Mouse (Mus musculus) heart, embryonic 12.5 days (tissue): ENCODE data around the gene Podn. TPM values are rescaled to one million over a fixed set of nuclear protein-coding genes. Genes with fewer than 3 reads are reported as not detected.
A peak's percentile ranks its signal among the peaks of the same experiment; 100 is the strongest.

Experiments
- ATAC-seq: fragments of 200-750 bp; cut with Nextera tagmentation; 2 replicates; pipeline ENCODE4 v1.8.0; 2017; ENCODE audit warnings: moderate TSS enrichment, moderate library complexity; ENCODE audit not compliant: insufficient number of reproducible peaks, low FRiP score
- H3K27ac ChIP-seq: fragments of 300-500 bp; sonication (generic); 2 replicates; pipeline ENCODE4 v1.5.1; 2016; ENCODE audit warnings: mild to moderate bottlenecking, moderate library complexity; ENCODE audit not compliant: poor library complexity, severe bottlenecking
- H3K27me3 ChIP-seq: fragments of 300-500 bp; sonication (generic); replicated peaks from 2 replicates; pipeline ENCODE4 v1.6.1; 2016; ENCODE audit warnings: mild to moderate bottlenecking, moderate library complexity
- H3K36me3 ChIP-seq: fragments of 300-500 bp; sonication (generic); 2 replicates; pipeline ENCODE4 v1.6.1; 2016; ENCODE audit warnings: mild to moderate bottlenecking, moderate library complexity
- H3K4me1 ChIP-seq: fragments of 300-500 bp; sonication (generic); replicated peaks from 2 replicates; pipeline ENCODE4 v1.6.1; 2016; ENCODE audit warnings: mild to moderate bottlenecking
- H3K4me2 ChIP-seq: fragments of 300-500 bp; sonication (generic); 2 replicates; pipeline ENCODE4 v1.6.1; 2016; ENCODE audit warnings: mild to moderate bottlenecking, moderate library complexity
- H3K4me3 ChIP-seq: fragments of 300-500 bp; sonication (generic); 2 replicates; pipeline ENCODE4 v1.5.1; 2016; ENCODE audit warnings: mild to moderate bottlenecking
- H3K9ac ChIP-seq: fragments of 300-500 bp; sonication (generic); 2 replicates; pipeline ENCODE4 v1.6.1; 2016; ENCODE audit warnings: mild to moderate bottlenecking, moderate library complexity
- H3K9me3 ChIP-seq: fragments of 300-500 bp; sonication (generic); replicated peaks from 2 replicates; pipeline ENCODE4 v1.6.1; 2016; ENCODE audit warnings: mild to moderate bottlenecking, moderate library complexity
- WGBS: fragments of 180-500 bp; shearing (Covaris S2); methylation state at CpG from one replicate; pipeline ENCODE4 v1.1.7; 2016; 5-methylcytosine and 5-hydroxymethylcytosine counted together
- polyA plus RNA-seq: library from polyadenylated mRNA; unstranded; fragments of >200 nt; fragmentation: Nextera tagmentation; extraction: Ambion mirVana; gene quantifications from 2 replicates; pipeline ENCODE4 v1.2.1, GENCODE M21; 2016

Gene Podn
- polyA plus RNA-seq, 1 experiment from 2014 or later, result 0.55 TPM

DNA sequence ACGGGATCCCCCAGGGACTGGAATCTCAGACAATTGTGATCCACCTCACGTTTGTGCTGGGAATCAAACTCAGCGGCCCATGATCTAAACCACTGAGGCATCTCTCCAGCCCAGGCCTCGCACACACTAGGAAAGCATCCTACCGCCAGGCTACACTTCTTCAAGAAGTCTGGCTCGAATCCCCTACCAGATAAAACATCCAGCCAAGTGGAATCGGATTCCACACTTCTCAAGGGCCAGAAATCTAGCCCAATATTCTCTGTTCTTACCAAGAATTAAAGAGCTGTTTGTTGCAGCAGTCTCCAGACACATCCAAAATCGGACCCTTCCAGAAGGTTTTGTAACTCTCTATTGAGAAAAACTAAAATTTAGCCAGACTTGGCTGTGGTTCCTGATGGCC, 59.2 kb downstream of the Podn start:
- Histone ChIP-seq H3K9ac (no peak overlapping the region), H3K4me2 (no peak overlapping the region), H3K36me3 (peaks cover 3% of the 10 kb centered on the region), H3K27me3 (peaks cover 21% of the 10 kb centered on the region), H3K27ac (no peak overlapping the region), H3K9me3 (no peaks in the 10 kb centered on the region), H3K4me3 (no peak overlapping the region), H3K4me1 (peaks cover 13% of the 10 kb centered on the region; the same call in 1 of the 2 replicates)
- WGBS, result 78% methylated on average over 8 of the region's 8 CpGs
- no peak for ATAC-seq

- H3K27me3 ChIP-seq, result peaks cover 57% of the 10 kb centered on the region
- H3K27ac ChIP-seq, result no peak overlapping the region
- WGBS, result 78% methylated on average over 8 of the region's 8 CpGs
Measured at GRCm38 (mm10) chr4:108033041-108033764, 63.0 kb downstream of the Podn start.

GRCm38 (mm10) chr4:108032352-108032849, 63.8 kb downstream of the Podn start:
- peaks cover 24% of the 10 kb centered on the region for H3K4me1 ChIP-seq
- H3K27me3 ChIP-seq, result peaks cover 65% of the 10 kb centered on the region
- 40% methylated on average over 11 of the region's 11 CpGs for WGBS
- no peaks in the 10 kb centered on the region for H3K9me3 ChIP-seq
- H3K36me3 ChIP-seq, result no peaks in the 10 kb centered on the region
- no peak for ATAC-seq
- peak overlapping the region; percentile 51 for H3K9ac ChIP-seq
- peak overlapping the region; percentile 67 for H3K4me3 ChIP-seq
- peak overlapping the region; percentile 96 for H3K4me2 ChIP-seq
- H3K27ac ChIP-seq, result no peak overlapping the region

More at GRCm38 (mm10) chr4:108033041-108033764, 63.0 kb downstream of the Podn start:
- no peak for ATAC-seq
- Histone ChIP-seq H3K9ac (no peak overlapping the region), H3K9me3 (no peaks in the 10 kb centered on the region), H3K4me2 (no peak overlapping the region), H3K36me3 (no peaks in the 10 kb centered on the region), H3K4me1 (peaks cover 24% of the 10 kb centered on the region), H3K4me3 (no peak overlapping the region)

DNA sequence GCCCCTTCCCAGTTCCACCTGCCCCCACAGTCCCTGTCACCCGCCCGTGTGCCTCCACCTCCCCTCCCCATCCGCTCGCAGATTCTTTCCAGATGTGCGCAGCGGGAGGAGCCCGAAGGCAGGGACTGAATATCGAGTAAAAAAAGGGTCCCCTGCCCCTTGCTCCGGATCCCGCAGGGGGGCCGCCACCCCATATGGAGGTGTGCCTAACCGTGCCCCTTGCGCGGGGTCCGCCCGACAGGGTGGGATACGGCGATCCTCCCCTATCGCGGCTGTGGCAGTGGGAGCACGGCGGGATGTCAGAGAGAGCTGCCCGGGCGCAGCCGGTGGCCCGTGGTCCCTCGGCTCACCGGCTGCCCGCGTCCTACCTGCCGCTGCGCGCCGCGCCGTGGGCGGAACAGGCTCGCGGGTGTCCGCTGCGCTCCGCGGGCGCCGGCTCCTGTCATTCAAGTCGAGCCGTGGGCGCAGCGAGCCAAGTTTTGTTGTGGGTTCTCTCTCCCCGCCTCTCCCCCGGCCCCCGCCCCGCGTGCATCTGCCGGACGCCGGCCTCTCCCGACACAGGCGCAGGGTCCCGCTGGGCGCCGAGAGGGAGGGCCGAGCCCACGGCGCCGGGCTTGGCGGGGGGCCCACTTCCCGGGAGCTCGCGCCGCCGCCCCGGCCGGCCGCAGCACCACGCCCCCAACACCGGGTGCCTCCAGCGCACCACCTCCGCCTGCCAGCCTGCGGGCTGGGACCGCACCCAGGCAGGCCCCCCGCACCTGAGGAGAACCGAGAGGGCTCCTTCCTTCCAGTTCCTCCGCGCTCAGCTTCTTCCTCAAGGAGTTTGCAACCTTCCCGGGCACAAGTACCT, 64.5 kb downstream of the Podn start:
- H3K27ac ChIP-seq, result no peak overlapping the region

GRCm38 (mm10) chr4:108030888-108031501, 65.2 kb downstream of the Podn start:
- peak overlapping the region; percentile 67 for H3K4me3 ChIP-seq
- 5% methylated on average over 22 of the region's 22 CpGs for WGBS
- no peak overlapping the region for H3K27ac ChIP-seq
- H3K27me3 ChIP-seq, result peaks cover 71% of the 10 kb centered on the region
- peaks cover 24% of the 10 kb centered on the region for H3K4me1 ChIP-seq
- ATAC-seq, result no peak
- no peaks in the 10 kb centered on the region for H3K36me3 ChIP-seq
- H3K9ac ChIP-seq, result peak overlapping the region; percentile 51; the same call in 1 of the 2 replicates
- peak overlapping the region; percentile 96 for H3K4me2 ChIP-seq
- no peaks in the 10 kb centered on the region for H3K9me3 ChIP-seq

More for the DNA sequence above, 64.5 kb downstream of the Podn start:
- WGBS, result under 1% methylated on average over 79 of the region's 86 CpGs
- H3K4me1 ChIP-seq, result peaks cover 24% of the 10 kb centered on the region
- H3K9me3 ChIP-seq, result no peaks in the 10 kb centered on the region
- no peaks in the 10 kb centered on the region for H3K36me3 ChIP-seq
- H3K4me3 ChIP-seq, result peak overlapping the region; percentile 67
- peak overlapping the region; percentile 96 for H3K4me2 ChIP-seq
- ATAC-seq, result 0 out of 2 replicates have a peak, but pooled peaks have one; percentile 20
- H3K27me3 ChIP-seq, result peaks cover 70% of the 10 kb centered on the region
- peak overlapping the region; percentile 51 for H3K9ac ChIP-seq

DNA sequence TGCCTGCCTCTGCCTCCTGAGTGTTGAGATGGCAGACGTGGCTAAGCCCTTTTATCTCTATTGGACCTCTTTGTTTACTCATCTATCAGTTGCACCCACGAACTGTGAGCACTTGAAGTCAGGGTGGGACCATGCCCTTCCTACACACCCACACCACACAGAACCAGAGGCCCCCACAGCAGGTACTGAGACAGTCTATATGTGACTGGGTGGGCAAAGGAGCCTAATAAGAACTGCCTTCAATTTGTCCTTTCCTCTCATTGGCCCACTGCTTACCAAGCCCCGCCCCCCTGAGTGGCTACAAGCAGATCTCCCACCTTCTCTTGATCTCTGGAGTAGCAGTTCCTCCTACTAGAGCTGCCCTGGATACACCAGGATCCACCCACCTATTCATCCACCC, 70.1 kb downstream of the Podn start:
- Histone ChIP-seq H3K27ac (no peak overlapping the region), H3K4me3 (no peak overlapping the region), H3K27me3 (peaks cover 42% of the 10 kb centered on the region), H3K36me3 (no peaks in the 10 kb centered on the region), H3K4me1 (peaks cover 21% of the 10 kb centered on the region), H3K4me2 (no peak overlapping the region), H3K9me3 (no peaks in the 10 kb centered on the region), H3K9ac (no peak overlapping the region)
- peak; percentile 75 for ATAC-seq
- 34% methylated on average over 3 of the region's 3 CpGs for WGBS

DNA sequence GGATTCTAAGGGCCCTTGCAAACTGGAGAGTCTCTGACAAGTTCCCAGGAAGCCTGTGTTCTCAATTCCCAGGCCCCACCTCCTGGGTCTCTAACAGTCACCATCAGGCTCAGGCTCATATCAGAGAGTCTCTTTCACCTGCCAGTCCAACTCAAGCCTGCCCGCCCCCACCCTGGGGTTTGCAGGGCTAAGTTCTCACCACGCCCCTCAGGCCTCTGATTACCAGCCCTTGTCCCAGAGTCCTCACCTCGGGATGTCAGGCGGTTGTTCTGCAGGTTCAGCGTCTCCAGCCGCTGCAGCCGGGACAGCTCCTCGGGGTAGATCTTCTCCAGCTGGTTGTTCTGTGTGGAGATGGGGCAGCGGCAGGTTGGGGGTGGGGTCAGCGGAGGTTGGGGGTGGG, 71.0 kb downstream of the Podn start:
- H3K36me3 ChIP-seq, result no peaks in the 10 kb centered on the region
- H3K4me3 ChIP-seq, result peak overlapping the region; percentile 12
- 3% methylated on average over 10 of the region's 10 CpGs for WGBS
- peaks cover 17% of the 10 kb centered on the region for H3K4me1 ChIP-seq
- 0 out of 2 replicates have a peak overlapping the region, but pooled peaks have one; percentile 9 for H3K9ac ChIP-seq
- peaks cover 6% of the 10 kb centered on the region; the same call in 1 of the 2 replicates for H3K9me3 ChIP-seq
- H3K4me2 ChIP-seq, result peak overlapping the region; percentile 56
- H3K27me3 ChIP-seq, result peaks cover 33% of the 10 kb centered on the region
- ATAC-seq, result peak; percentile 60; the same call in 1 of the 2 replicates
- no peak overlapping the region for H3K27ac ChIP-seq

GRCm38 (mm10) chr4:108024641-108025040, 71.6 kb downstream of the Podn start:
- Histone ChIP-seq H3K4me1 (peaks cover 17% of the 10 kb centered on the region), H3K27ac (no peak overlapping the region), H3K27me3 (peaks cover 27% of the 10 kb centered on the region), H3K36me3 (no peaks in the 10 kb centered on the region), H3K9me3 (peaks cover 8% of the 10 kb centered on the region; the same call in 1 of the 2 replicates), H3K4me3 (no peak overlapping the region), H3K9ac (no peak overlapping the region), H3K4me2 (peak overlapping the region; percentile 24; the same call in 1 of the 2 replicates)
- WGBS, result 60% methylated on average over 5 of the region's 5 CpGs
- ATAC-seq, result no peak

- no peak for ATAC-seq
- H3K9ac ChIP-seq, result no peak overlapping the region
- no peak overlapping the region for H3K4me2 ChIP-seq
- peaks cover 31% of the 10 kb centered on the region for H3K4me1 ChIP-seq
- H3K36me3 ChIP-seq, result no peaks in the 10 kb centered on the region
- H3K9me3 ChIP-seq, result peaks cover 8% of the 10 kb centered on the region; the same call in 1 of the 2 replicates
- peaks cover 13% of the 10 kb centered on the region for H3K27me3 ChIP-seq
- WGBS, result 81% methylated on average over 4 of the region's 4 CpGs
- H3K4me3 ChIP-seq, result no peak overlapping the region
- no peak overlapping the region for H3K27ac ChIP-seq
Measured at GRCm38 (mm10) chr4:108023186-108023585, 73.1 kb downstream of the Podn start.

DNA sequence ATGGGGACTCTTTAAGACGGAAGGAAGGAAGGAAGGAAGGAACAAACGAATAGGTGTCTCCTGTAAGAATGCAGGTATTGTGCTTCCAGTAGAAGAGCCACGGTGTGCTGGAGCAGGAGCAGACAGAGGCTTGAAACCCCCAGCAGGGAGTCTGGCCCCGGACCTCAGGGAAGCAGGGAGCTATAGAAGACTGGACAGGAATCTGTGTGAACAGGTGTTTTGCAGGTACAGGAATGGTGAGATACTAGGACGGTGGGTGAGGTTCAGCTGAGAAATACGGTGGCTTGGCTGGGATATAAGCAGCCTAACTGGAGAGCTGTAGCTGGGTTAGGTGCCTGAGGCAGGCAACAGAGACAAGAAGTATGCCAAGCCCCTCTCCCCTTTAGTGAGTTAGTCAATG, 76.1 kb downstream of the Podn start:
- H3K4me1 ChIP-seq, result peaks cover 35% of the 10 kb centered on the region
- peaks cover 8% of the 10 kb centered on the region; the same call in 1 of the 2 replicates for H3K9me3 ChIP-seq
- H3K27ac ChIP-seq, result no peak overlapping the region
- H3K4me2 ChIP-seq, result no peak overlapping the region
- H3K9ac ChIP-seq, result no peak overlapping the region
- ATAC-seq, result no peak
- H3K4me3 ChIP-seq, result no peak overlapping the region
- H3K27me3 ChIP-seq, result no peaks in the 10 kb centered on the region; the same call in 1 of the 2 replicates
- 80% methylated on average over 6 of the region's 6 CpGs for WGBS
- no peaks in the 10 kb centered on the region for H3K36me3 ChIP-seq
